ENCODE assay signal across 19 mouse cellular contexts in genomic region chr12:98562341-98562977, GRCm38 (mm10). TPM values are rescaled to one million over a fixed set of nuclear protein-coding genes. Genes with fewer than 3 reads are reported as not detected.
DNase-seq lines count a peak whose midpoint lies in the region; ATAC-seq and TF ChIP-seq lines count a peak whose summit lies in the region.
"Had no signal": no experiment of that assay in that cellular context is flagged by ENCODE, and none has a peak within 500 bp of the region (broad histone marks: within the 10 kb centered on the region; RNA-seq: fewer than 3 reads in every experiment).

No protein-coding gene starts in this region.

- peak overlapping the region; percentile 13; the same call in 1 of the 2 replicates for H3K4me3 ChIP-seq in layer of hippocampus, adult 2 months
- peak overlapping the region; percentile 20 for H3K4me3 ChIP-seq in forebrain, embryonic 16.5 days (replicated peaks; ENCODE audit: low read length)
- no peak overlapping the region for H3K4me3 ChIP-seq in neural tube, embryonic 13.5 days
- H3K4me3 ChIP-seq in kidney, embryonic 15.5 days (replicated peaks), result no peak overlapping the region
- H3K4me3 ChIP-seq: left cerebral cortex, adult 2 months; limb, embryonic 12.5 days had no signal

- no peaks in the 10 kb centered on the region for H3K36me3 ChIP-seq in forebrain, embryonic 16.5 days (ENCODE audit: control insufficient read depth, insufficient read depth)
- H3K36me3 ChIP-seq in neural tube, embryonic 13.5 days, result no peaks in the 10 kb centered on the region
- no peaks in the 10 kb centered on the region for H3K36me3 ChIP-seq in kidney, embryonic 15.5 days
- H3K36me3 ChIP-seq: limb, embryonic 12.5 days had no signal

- intact Hi-C loops in gastrocnemius, postnatal 14 days (cut with DNase I; ENCODE audit: low total_unique reads), result no loop called here

- peak overlapping the region; percentile 36 for H3K4me2 ChIP-seq in forebrain, embryonic 16.5 days (ENCODE audit: low read length)
- H3K4me2 ChIP-seq in neural tube, embryonic 13.5 days, result peak overlapping the region; percentile 38
- H3K4me2 ChIP-seq in kidney, embryonic 15.5 days, result no peak overlapping the region
- H3K4me2 ChIP-seq: limb, embryonic 12.5 days had no signal

- no peaks in the 10 kb centered on the region for H3K9me3 ChIP-seq in forebrain, embryonic 16.5 days (ENCODE audit: control insufficient read depth, low read length)
- no peaks in the 10 kb centered on the region for H3K9me3 ChIP-seq in neural tube, embryonic 13.5 days
- H3K9me3 ChIP-seq in kidney, embryonic 15.5 days (replicated peaks), result no peaks in the 10 kb centered on the region
- H3K9me3 ChIP-seq: limb, embryonic 12.5 days had no signal

- peaks cover 59% of the 10 kb centered on the region for H3K4me1 ChIP-seq in forebrain, embryonic 16.5 days (replicated peaks; ENCODE audit: control insufficient read depth, insufficient read depth, low read length)
- H3K4me1 ChIP-seq in neural tube, embryonic 13.5 days (replicated peaks), result peaks cover 52% of the 10 kb centered on the region
- no peaks in the 10 kb centered on the region for H3K4me1 ChIP-seq in kidney, embryonic 15.5 days
- H3K4me1 ChIP-seq: limb, embryonic 12.5 days had no signal

- no peak for TF ChIP-seq CTCF in layer of hippocampus, adult 2 months (conservative IDR thresholded peaks at IDR 0.05)

- peak overlapping the region; percentile 34; the same call in 1 of the 2 replicates for H3K9ac ChIP-seq in forebrain, embryonic 16.5 days (replicated peaks; ENCODE audit: low read depth, low read length)
- no peak overlapping the region for H3K9ac ChIP-seq in neural tube, embryonic 13.5 days
- H3K9ac ChIP-seq in kidney, embryonic 15.5 days, result no peak overlapping the region
- H3K9ac ChIP-seq: limb, embryonic 12.5 days had no signal

- H3K27ac ChIP-seq in layer of hippocampus, adult 2 months, result peak overlapping the region; percentile 46; the same call in 1 of the 2 replicates
- peak overlapping the region; percentile 83 for H3K27ac ChIP-seq in forebrain, embryonic 16.5 days (ENCODE audit: low read length)
- H3K27ac ChIP-seq in neural tube, embryonic 13.5 days (replicated peaks), result peak overlapping the region; percentile 74
- H3K27ac ChIP-seq in kidney, embryonic 15.5 days, result no peak overlapping the region
- H3K27ac ChIP-seq: left cerebral cortex, adult 2 months; limb, embryonic 12.5 days; macrophage had no signal

- H3K27me3 ChIP-seq in forebrain, embryonic 16.5 days (replicated peaks; ENCODE audit: control insufficient read depth, insufficient read depth, low read length), result no peaks in the 10 kb centered on the region
- H3K27me3 ChIP-seq in neural tube, embryonic 13.5 days, result no peaks in the 10 kb centered on the region
- H3K27me3 ChIP-seq in kidney, embryonic 15.5 days, result no peaks in the 10 kb centered on the region
- H3K27me3 ChIP-seq: limb, embryonic 12.5 days; Patski had no signal

- DNase-seq in layer of hippocampus, adult 2 months (ENCODE audit: low spot score in 2 of 2), result no peak
- DNase-seq in layer of hippocampus, postnatal 10 days (ENCODE audit: low spot score in 2 of 2), result no peak
- DNase-seq in mesoderm, embryonic 11.5 days (ENCODE audit: low read depth, low spot score), result peak; percentile 79
- DNase-seq in gastrocnemius, postnatal 14 days, result no peak
- no peak for DNase-seq in adrenal gland, adult 2 months
- DNase-seq: cerebellum, adult 18-20 months; kidney, postnatal 25 days; right cerebral cortex, adult 18-20 months had no signal

- peak; percentile 90 for ATAC-seq in forebrain, embryonic 16.5 days
- ATAC-seq in neural tube, embryonic 13.5 days (ENCODE audit: low read depth), result peak; percentile 63
- ATAC-seq in kidney, embryonic 15.5 days (replicated peaks; ENCODE audit: low FRiP score), result no peak
- ATAC-seq: intestine, postnatal 0 days; Patski had no signal

- WGBS in forebrain, embryonic 16.5 days, result 7% methylated on average over 13 of the region's 13 CpGs
- WGBS in neural tube, embryonic 13.5 days, result 24% methylated on average over 13 of the region's 13 CpGs
- 85% methylated on average over 13 of the region's 13 CpGs for WGBS in kidney, embryonic 15.5 days

RNA-seq across cellular contexts. Expression of gene Kcnk10, which starts 15.7 kb away (rescaled TPM):
- 10 to 100 TPM; 16.8 to 18.6 TPM for total RNA-seq in layer of hippocampus, adult 2 months (2021)
- 10 to 100 TPM; 49.7 to 49.9 TPM for total RNA-seq in layer of hippocampus, postnatal 10 days (2021)
- polyA plus RNA-seq in forebrain, embryonic 16.5 days (2015; fragmentation: Nextera tagmentation; extraction: Ambion mirVana), result 57.8 and 58.8 TPM in 2 replicates
- 27.2 and 30.3 TPM in 2 replicates for polyA plus RNA-seq in neural tube, embryonic 13.5 days (2015; fragmentation: Nextera tagmentation; extraction: Ambion mirVana)
- 0.90 and 1.5 TPM in 2 replicates for polyA plus RNA-seq in kidney, embryonic 15.5 days (2015; fragmentation: Nextera tagmentation; extraction: Ambion mirVana)
- total RNA-seq in gastrocnemius, postnatal 14 days (2021), result under 1 TPM in 1 of 2 experiments, not detected in 1; 0.07 TPM
- total RNA-seq in adrenal gland, adult 2 months (2021), result not detected
- polyA plus RNA-seq in adrenal gland, adult 2 months (2012; rRNA removed), result not detected in 2 replicates
- total RNA-seq: granulocyte monocyte progenitor cell, adult 5-6 weeks had no signal
- polyA plus RNA-seq: heart, postnatal 0 days; liver, embryonic 16.5 days; macrophage had no signal

Comparison
In these comparisons a context has a peak if more than half of its experiments do, and no peak if none do; other contexts are left out.
1. H3K4me3 ChIP-seq: peak in layer of hippocampus, adult 2 months (single experiment) and forebrain, embryonic 16.5 days (single experiment); none in neural tube, embryonic 13.5 days (single experiment) and kidney, embryonic 15.5 days (single experiment).
2. RNA of gene Kcnk10, which starts 15.7 kb away (total RNA-seq): 49.7 to 49.9 TPM in layer of hippocampus, postnatal 10 days and 16.8 to 18.6 TPM in layer of hippocampus, adult 2 months; not detected in adrenal gland, adult 2 months and 0.07 TPM in gastrocnemius, postnatal 14 days; every median in the first group is over 10 times any median in the second.